Mouse (Mus musculus) embryo, embryonic 11 days (tissue): ENCODE data around the gene Coq5.

Experiments
- DNase-seq: peaks from one replicate; pipeline ENCODE4 v3.0.0-alpha.2; 2015

The Coq5 gene

DNA sequence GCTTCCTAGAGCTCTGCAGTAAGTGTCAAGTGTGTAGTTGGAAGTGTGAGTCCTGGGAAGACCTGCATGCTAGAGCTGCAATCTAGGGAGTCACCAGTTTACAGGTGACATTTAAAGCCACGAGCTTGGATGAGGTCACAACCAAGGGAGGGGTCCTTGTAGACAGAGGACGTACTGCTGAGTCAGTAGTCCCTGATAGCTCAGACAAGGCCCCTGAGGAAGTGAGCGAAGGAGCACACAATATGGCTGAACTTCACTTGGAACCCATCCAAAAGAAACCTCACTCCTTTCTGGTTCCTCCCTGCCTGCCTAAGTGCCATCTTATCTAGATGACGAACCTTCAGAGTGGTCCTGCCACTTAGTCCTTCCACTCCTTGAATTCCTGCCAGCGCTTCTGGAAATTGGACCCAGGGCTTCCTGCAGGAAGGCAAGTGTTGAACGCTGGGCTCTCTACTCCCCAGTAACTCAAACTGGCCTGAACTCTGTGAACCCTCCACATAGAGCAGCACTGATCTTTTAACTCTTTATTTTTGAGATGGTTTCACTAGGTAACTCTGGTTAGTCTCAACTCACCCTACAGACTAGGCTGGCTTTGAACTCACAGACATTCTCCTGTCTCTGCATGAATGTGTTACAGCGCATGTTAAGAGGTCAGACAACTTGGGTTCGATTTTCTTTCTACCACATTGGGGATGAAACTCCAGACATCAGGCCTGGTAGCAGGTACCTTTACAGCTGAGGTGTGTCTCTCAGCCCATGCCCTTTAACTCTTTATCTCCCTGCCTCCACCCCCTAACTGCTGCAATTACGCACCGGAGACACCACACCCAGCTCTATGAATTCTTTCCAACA is 33.6 kb downstream of the Coq5 start:
- no peak for DNase-seq

GRCm38 (mm10) chr5:115313668-115313943 is 34.1 kb downstream of the Coq5 start:
- no peak for DNase-seq

DNA sequence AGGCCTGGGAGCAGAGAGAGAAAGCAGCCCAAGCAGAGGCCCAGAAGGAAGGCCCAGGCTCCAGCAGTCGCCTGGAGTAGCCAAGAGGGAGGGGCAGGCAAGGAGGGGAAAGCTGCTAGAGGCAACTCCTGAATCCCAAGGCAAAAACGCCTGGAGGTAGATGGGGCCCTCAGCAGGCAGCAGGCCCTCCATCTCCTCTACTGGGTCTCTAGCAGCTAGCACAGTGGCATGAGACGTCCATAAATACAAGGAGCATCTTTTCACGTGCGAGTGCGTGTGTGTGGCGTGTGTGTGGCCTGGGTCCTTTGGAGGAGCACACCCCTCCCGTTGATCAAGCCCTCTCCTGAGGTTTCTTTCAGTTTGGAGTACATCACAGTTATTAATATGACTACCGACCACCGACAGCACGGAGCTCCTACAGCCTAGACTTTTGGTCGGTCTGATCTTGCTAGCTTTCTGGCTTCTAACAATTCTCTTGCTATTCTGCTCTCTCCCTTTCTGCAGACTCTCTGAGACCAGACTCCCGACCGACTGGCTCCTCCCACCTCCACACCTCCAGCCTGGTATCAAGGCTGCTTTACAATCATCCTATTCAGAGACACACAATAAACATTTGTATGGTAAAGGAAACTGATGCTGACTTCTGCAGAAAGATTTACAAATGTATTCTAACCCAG is 37.6 kb downstream of the Coq5 start:
- DNase-seq = peak; percentile 55

DNA sequence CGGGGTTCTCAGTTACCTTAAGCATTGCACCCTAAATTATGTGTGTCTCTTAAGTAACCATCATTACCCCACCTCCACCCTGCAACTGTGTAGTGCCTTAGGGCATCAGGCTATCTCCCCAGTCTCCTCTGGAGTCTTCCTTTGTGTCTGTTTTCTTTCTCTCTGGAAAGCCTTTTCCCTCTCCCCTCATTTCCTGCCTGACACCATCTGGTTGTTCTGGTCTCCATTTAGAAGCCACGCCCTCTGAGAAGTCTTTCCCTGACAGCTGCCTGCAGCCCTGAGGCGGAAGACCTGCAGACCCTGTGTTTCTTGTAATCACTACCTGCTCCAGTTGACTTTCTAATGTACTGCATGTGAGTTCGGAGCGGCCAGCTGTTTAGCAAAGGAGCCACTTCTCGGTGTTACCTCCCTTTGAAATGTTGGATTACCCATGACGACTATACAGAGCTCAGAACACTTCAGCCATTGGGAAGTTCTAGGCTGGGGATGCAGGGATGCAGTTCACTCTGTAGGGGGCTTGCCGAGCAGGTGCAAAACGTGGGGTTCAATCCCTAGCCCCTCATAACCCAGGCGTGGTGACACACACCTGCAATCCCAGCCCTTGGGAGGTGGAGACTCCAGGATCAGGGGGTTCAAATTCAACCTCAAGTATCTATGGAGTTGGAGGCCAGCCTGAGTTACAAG is 38.3 kb downstream of the Coq5 start:
- peak; percentile 84 for DNase-seq

DNA sequence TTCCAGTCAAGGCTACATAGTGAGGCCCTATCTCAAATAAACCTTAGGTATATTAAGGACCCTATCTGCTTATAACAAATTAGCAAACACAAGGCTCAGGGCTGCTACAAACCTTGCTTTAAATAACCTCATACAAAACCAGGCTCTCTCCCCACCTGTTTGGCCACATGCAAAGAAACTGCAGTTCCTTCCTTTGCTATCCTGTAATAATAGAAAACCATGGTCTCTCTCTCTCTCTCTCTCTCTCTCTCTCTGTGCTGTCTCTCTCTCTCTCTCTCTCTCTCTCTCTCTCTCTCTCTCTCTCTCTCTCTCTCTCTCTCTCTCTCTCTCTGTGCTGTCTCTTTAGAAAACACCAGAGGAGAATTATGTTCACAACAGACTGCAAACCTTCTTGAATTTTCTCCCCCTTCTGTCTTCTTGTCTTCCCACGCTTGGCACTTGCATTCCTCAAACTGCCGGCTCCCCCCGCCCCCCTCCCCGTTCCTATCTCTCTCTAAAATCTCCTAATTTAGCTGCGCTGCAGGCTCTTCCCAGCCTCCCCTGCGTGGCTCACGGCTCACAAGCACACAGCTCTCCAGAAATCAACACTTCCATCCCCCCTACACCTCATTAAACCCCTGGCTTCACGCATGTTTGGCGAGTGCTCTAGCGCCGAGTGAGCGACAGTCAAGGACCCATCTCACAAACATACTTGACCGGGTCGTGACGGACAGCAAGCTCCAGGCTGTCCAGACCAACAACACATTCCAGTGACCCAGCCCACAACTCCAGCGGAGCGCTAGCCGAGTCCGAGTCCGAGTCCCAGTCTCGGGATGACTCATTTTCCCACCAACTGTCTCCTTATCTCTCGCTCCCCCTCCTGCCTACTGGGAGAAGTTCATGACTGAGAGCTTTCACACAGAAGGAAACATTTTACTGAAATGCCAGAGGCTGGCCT is 39.8 kb downstream of the Coq5 start:
- peak; percentile 87 for DNase-seq

DNA sequence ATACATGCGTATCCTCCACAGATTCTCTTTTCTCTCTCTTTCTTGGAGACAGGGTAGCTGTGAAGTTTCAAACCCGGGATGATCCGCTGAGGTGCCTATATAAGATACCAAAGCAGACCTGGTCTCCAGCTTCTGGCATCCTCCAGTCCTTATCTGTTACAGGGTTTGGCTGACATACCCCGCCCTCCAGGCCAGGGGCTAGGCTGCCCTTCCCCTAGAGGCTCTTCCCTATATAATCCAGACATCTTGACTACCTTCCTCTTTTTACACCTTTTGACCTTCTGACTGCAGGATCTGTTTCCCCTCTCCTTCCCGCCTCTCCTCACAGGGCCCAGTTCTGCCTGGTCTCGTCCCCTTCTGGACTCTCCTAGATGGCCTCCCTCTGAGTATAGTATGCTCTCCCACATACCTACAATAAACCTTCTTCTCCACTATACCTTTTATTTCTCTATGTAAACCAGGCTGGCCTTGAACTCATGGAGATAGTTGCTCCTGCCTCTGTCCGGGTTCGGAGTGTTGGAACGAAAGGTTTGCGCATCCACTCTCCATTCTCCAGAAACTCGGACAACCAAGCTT is 46.9 kb downstream of the Coq5 start:
- peak; percentile 10 for DNase-seq

DNA sequence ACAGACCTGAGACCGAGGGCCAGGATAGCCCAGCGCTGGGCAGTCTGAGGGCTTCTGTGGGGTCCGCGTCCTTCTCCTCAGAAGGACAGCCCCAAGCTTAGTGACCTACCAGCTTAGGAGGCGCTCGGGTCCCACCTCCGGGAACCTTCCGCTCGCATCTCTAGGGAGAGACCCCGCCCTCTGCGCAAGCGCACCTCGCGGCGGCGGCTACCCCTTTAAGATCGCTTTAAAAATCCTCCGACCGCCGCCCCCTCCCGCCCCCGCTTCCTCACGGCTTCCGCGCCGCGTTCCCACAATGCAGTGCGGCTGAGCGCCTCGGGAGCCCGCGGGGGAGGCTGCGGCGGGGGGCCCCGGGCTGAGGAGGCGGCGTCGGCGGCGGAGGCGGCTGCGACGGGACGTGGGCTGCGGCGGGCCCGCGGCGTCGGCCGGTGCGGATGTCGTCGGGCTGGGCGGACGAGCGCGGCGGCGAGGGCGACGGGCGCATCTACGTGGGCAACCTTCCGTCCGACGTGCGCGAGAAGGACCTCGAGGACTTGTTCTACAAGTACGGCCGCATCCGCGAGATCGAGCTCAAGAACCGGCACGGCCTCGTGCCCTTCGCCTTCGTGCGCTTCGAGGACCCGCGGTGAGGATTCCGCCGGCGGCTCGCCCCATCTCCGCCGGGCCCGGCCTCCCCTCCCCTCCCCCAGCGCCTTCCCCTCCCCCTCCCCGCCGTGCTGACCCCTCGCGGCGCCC is 47.6 kb downstream of the Coq5 start, which contains the start of gene Srsf9:
Srsf9 (plus strand) TSS at position 303 of the 735 bp plus-strand sequence.
- peak; percentile 97 for DNase-seq

DNA sequence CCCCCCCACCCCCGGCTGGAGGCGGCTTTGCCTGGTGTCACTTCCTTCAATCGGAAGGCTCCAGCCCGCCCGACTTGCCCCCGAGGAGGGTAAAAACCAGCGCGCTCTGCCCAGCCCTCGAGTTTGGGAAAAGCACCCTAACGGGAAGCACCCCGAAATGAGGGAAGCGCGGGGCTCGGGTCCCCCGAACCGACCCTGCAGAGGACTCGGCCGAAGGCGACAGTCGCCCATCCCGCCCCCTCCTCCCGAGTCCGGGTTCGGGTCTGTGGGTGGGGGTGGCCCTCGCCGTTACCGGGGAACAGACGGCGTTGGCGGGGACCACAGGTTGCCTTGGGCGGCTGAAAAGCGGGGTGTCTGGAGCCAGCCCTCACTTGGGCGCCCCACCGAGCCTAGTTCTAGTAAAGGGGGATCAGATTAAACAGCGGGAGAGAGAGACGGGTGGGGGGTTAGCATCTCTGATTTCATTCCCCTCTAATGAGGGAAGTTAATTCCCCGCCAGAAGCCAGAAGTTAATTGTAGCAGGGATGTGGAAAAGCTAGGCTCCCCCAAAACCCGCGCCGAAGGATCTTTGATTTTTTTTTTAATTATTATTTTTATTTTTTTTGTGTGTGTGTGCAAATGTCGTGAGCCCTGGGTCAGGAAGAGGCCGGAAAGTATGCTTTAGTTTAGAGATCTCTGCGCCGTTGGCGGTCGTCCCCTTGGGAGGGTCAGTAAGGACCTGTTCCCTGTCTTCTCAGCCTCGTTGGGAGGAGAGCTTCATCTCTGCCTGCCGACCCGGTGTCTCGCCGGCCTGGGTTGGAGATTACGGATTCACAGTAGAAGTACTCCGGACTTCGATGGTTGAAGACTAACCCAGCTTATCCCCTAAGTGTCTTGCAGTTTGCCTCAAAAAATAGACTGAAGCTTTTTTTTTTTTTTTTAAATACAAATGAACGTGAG is 48.4 kb downstream of the Coq5 start:
- DNase-seq = peak; percentile 43

DNA sequence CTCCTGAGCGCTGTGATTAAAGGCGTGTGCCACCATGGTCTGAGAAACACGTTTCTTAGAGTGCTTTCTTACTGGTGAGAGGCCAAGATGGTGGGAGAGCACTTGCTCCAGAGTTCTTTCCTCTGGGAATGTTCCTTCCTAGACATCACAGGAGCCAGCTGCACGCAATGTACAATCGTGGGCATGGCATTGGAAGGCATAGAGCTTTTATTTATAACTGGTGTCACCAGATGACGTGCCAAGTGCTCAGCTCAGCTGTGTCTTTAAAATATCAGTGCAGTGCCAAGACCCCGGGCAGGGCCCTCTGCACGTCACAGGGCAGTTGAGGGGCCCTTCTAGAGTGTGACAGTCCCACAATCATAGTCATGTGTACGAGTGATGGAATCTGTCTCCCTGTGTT is 51.5 kb downstream of the Coq5 start:
- DNase-seq = no peak

DNA sequence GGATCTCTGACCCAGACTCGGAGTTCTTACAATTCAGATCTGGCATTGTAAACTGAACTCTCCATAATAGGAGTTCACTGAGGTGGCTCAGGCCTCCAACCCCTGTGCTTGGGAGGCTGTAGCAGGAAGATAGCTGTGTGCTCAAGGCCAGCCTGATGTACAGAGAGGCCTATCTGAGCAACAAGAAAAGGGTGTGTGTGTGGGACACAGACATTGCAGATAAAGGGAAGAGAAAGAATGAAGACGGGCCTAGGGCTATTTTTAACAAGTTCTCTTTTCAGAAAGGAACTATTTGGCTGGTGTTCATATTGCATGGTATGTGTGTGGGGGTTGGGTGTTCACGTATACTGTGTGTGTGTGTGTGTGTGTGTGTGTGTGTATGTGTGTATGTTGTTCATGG is 54.2 kb downstream of the Coq5 start:
- no peak for DNase-seq

GRCm38 (mm10) chr5:115340007-115340406 is 60.5 kb downstream of the Coq5 start:
- DNase-seq = no peak

- DNase-seq = peak; percentile 94
Observed at GRCm38 (mm10) chr5:115340577-115341313, 61.3 kb downstream of the Coq5 start, which contains the start of the genes Gatc and Triap1. Gene Gatc, minus strand, starts transcription at chr5:115341178. Gene Triap1, plus strand, starts transcription at chr5:115341225.

DNA sequence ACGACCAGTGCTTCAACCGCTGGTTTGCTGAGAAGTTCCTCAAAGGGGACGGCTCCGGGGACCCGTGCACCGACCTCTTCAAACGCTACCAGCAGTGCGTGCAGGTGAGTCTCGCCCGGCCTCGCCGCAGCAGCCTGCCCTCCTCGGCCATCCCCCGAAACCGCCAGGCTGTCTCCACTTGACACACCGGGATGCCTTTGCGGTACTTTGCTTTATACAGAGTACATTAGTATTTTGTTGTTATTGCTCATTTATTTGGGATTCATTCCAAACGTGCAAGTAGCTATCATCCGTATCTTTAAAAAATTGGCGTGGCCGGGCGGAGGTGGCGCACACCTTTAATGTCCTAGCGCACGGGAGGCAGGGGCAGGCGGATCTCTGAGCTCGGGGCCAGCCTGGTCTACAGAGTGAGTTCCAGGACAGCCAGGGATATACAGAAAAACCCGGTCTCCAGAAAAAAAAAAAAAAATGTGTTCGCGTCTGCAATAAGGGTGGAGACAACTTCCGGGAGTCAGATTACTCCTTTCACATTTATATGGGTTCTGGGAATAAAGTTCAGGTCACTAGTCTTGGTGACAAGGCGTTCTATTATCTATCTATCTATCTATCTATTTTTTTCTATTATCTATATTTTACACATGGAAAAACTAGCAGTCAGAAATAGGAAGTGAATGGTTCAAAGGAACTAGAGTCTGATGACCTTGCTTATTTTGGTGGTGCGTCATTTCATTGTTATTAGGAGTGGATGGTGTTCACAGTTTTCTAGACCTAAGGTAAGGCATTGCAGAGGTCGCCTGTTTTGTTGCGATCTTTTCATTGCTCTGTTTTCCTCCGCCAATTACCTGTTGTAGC is 62.1 kb downstream of the Coq5 start:
- no peak for DNase-seq
